Comparison of ENCODE assay signal across 8 mouse cellular contexts in the genomic region with DNA sequence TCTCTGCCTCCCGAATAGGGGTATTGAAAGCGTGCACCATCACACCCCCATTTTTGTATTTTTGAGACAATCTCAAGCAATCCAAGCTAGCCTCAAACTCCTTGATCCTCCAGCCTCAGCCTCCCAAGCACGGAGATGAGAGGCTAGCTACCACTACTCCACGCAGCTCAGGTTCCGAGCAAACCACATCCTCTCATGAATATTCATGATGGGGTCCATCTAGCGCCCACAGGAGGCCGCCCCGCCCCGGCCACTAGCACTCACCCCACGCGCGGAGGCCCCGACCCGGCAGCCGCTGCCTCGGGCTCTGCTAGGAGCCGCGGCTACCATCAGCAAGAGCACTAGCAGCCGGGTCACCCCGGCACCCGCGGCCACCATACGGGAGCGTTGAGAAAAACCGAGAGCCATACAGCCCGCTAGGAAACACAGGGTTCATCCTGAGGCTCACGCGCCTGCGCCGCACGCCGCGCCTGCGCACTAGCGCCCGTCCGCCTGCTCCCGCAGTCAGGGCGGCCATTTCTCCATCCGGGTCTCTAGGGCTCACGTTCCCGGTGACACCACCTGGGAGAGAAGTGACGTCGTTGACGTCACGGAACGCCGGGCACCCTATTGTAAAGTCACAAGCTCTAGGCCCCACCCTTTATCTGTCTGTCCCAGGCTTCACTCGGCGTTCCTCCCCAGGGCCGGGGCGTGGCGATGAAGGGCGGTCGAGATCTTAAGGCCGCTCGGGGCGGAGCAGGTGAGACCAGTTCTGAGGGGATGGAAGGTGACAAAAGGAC. TPM values are rescaled to one million over a fixed set of nuclear protein-coding genes. Genes with fewer than 3 reads are reported as not detected.
DNase-seq lines count a peak whose midpoint lies in the region; ATAC-seq and TF ChIP-seq lines count a peak whose summit lies in the region.

Gene Emc10, minus strand, starts transcription at position 538 of the 779 bp plus-strand sequence.
Gene Fam71e1, plus strand, starts transcription at position 590 of the 779 bp plus-strand sequence.

- peaks cover 21% of the 10 kb centered on the region for H3K36me3 ChIP-seq in kidney, embryonic 14.5 days (ENCODE audit: control insufficient read depth, insufficient read depth, low read length)
- H3K36me3 ChIP-seq in limb, embryonic 15.5 days = peaks cover 29% of the 10 kb centered on the region

- 0 out of 2 replicates have a peak, but pooled peaks have one; percentile 56 for TF ChIP-seq POLR2A in bone marrow macrophage, adult 2 months (IDR thresholded peaks at IDR 0.05; ENCODE audit: borderline replicate concordance, low read depth, low read length)
- TF ChIP-seq POLR2A in embryonic fibroblast, embryonic 13.5 days (IDR thresholded peaks at IDR 0.05; ENCODE audit: low read depth, low read length) = peak; percentile 74

- H3K27me3 ChIP-seq in kidney, embryonic 14.5 days (ENCODE audit: control insufficient read depth, insufficient read depth, low read length) = no peaks in the 10 kb centered on the region
- H3K27me3 ChIP-seq in limb, embryonic 15.5 days = no peaks in the 10 kb centered on the region

- peak within 1 kb of the TSS; percentile 88 for H3K4me3 ChIP-seq in bone marrow macrophage, adult 2 months (ENCODE audit: insufficient read depth, low read length)
- H3K4me3 ChIP-seq in embryonic fibroblast, embryonic 13.5 days (ENCODE audit: insufficient read depth, low read length) = peak within 1 kb of the TSS; percentile 78
- peak within 1 kb of the TSS; percentile 79 for H3K4me3 ChIP-seq in kidney, embryonic 14.5 days (ENCODE audit: low read length)
- peak within 1 kb of the TSS; percentile 58 for H3K4me3 ChIP-seq in limb, embryonic 15.5 days

- H3K9ac ChIP-seq in kidney, embryonic 14.5 days (ENCODE audit: low read depth, low read length) = peak within 1 kb of the TSS; percentile 67
- peak within 1 kb of the TSS; percentile 74 for H3K9ac ChIP-seq in limb, embryonic 15.5 days

- TF ChIP-seq CTCF in bone marrow macrophage, adult 2 months (IDR thresholded peaks at IDR 0.05; ENCODE audit: low read depth, low read length) = no peak
- TF ChIP-seq CTCF in embryonic fibroblast, embryonic 13.5 days (IDR thresholded peaks at IDR 0.05; ENCODE audit: borderline replicate concordance, insufficient read depth, low read length) = no peak

- H3K27ac ChIP-seq in bone marrow macrophage, adult 2 months (ENCODE audit: insufficient read depth, low read depth, low read length) = peak within 1 kb of the TSS; percentile 72
- H3K27ac ChIP-seq in embryonic fibroblast, embryonic 13.5 days (ENCODE audit: insufficient read depth, low read length) = peak within 1 kb of the TSS; percentile 73
- peak within 1 kb of the TSS; percentile 87 for H3K27ac ChIP-seq in kidney, embryonic 14.5 days (ENCODE audit: low read depth, low read length)
- H3K27ac ChIP-seq in limb, embryonic 15.5 days = peak within 1 kb of the TSS; percentile 94

- WGBS in kidney, embryonic 14.5 days = under 1% methylated on average over 58 of the region's 58 CpGs
- WGBS in limb, embryonic 15.5 days = 1% methylated on average over 58 of the region's 58 CpGs

- peaks cover 12% of the 10 kb centered on the region for H3K4me1 ChIP-seq in bone marrow macrophage, adult 2 months (ENCODE audit: control insufficient read depth, insufficient read depth, low read length)
- peaks cover 6% of the 10 kb centered on the region; the same call in 1 of the 2 replicates for H3K4me1 ChIP-seq in embryonic fibroblast, embryonic 13.5 days (ENCODE audit: control insufficient read depth, insufficient read depth, low read length)
- peaks cover 5% of the 10 kb centered on the region; the same call in 1 of the 2 replicates for H3K4me1 ChIP-seq in kidney, embryonic 14.5 days (ENCODE audit: control insufficient read depth, insufficient read depth, low read length)
- peaks cover 24% of the 10 kb centered on the region for H3K4me1 ChIP-seq in limb, embryonic 15.5 days

- DNase-seq in A20 (ENCODE audit: low read depth, low spot score) = peak; percentile 100
- DNase-seq in heart, adult 9 months (ENCODE audit: low spot score in 2 of 2) = peak; percentile 97 to 98
- DNase-seq in monocyte, adult 2 months (ENCODE audit: low read depth in 1 of 2, low spot score in 2 of 2) = peak; percentile 90 to 95
- peak; percentile 98 for DNase-seq in spleen, postnatal 36 days (ENCODE audit: low spot score in 2 of 2)

- peak within 1 kb of the TSS; percentile 60 for H3K4me2 ChIP-seq in kidney, embryonic 14.5 days (replicated peaks; ENCODE audit: low read depth, low read length)
- peak within 1 kb of the TSS; percentile 82 for H3K4me2 ChIP-seq in limb, embryonic 15.5 days

- ATAC-seq in kidney, embryonic 14.5 days (ENCODE audit: low FRiP score, low TSS enrichment) = peak; percentile 97
- peak; percentile 94 for ATAC-seq in limb, embryonic 15.5 days (ENCODE audit: insufficient number of reproducible peaks, low FRiP score, low TSS enrichment, low read depth)

- no peaks in the 10 kb centered on the region for H3K9me3 ChIP-seq in kidney, embryonic 14.5 days (ENCODE audit: control insufficient read depth, low read length)
- H3K9me3 ChIP-seq in limb, embryonic 15.5 days = no peaks in the 10 kb centered on the region

RNA-seq across cellular contexts. Expression of gene Emc10, which starts in this region (rescaled TPM):
- 82.1 and 89.3 TPM in 2 replicates for polyA plus RNA-seq in bone marrow macrophage, adult 2 months (2012; ENCODE audit: insufficient read depth, insufficient read length, missing spikeins)
- polyA plus RNA-seq in embryonic fibroblast, embryonic 13.5 days (2011; ENCODE audit: insufficient read length, low read depth, missing spikeins) = 100 and 111 TPM in 2 replicates
- 122 and 138 TPM in 2 replicates for polyA plus RNA-seq in kidney, embryonic 14.5 days (2014; fragmentation: Nextera tagmentation; extraction: Ambion mirVana)
- polyA plus RNA-seq in limb, embryonic 15.5 days (2015; fragmentation: Nextera tagmentation; extraction: Ambion mirVana) = 103 and 116 TPM in 2 replicates

RNA-seq across cellular contexts. Expression of gene Fam71e1, which starts in this region (rescaled TPM):
- 2.1 and 2.9 TPM in 2 replicates for polyA plus RNA-seq in bone marrow macrophage, adult 2 months (2012; ENCODE audit: insufficient read depth, insufficient read length, missing spikeins)
- polyA plus RNA-seq in embryonic fibroblast, embryonic 13.5 days (2011; ENCODE audit: insufficient read length, low read depth, missing spikeins) = 2.7 and 4.4 TPM in 2 replicates
- polyA plus RNA-seq in kidney, embryonic 14.5 days (2014; fragmentation: Nextera tagmentation; extraction: Ambion mirVana) = 13.2 and 16.6 TPM in 2 replicates
- polyA plus RNA-seq in limb, embryonic 15.5 days (2015; fragmentation: Nextera tagmentation; extraction: Ambion mirVana) = 9.7 and 12.8 TPM in 2 replicates

Comparison
In these comparisons a context has a peak if more than half of its experiments do, and no peak if none do; other contexts are left out.
1. Peak in every context shown above with its lines: DNase-seq, ATAC-seq, H3K4me3 ChIP-seq and H3K27ac ChIP-seq.